Mouse (Mus musculus): Measurements from ENCODE around the gene Grem1. TPM values are rescaled to one million over a fixed set of nuclear protein-coding genes. Genes with fewer than 3 reads are reported as not detected.

The Grem1 gene
- 0.04 and 0.38 TPM in 2 replicates for polyA plus RNA-seq (2012; rRNA removed)

DNA sequence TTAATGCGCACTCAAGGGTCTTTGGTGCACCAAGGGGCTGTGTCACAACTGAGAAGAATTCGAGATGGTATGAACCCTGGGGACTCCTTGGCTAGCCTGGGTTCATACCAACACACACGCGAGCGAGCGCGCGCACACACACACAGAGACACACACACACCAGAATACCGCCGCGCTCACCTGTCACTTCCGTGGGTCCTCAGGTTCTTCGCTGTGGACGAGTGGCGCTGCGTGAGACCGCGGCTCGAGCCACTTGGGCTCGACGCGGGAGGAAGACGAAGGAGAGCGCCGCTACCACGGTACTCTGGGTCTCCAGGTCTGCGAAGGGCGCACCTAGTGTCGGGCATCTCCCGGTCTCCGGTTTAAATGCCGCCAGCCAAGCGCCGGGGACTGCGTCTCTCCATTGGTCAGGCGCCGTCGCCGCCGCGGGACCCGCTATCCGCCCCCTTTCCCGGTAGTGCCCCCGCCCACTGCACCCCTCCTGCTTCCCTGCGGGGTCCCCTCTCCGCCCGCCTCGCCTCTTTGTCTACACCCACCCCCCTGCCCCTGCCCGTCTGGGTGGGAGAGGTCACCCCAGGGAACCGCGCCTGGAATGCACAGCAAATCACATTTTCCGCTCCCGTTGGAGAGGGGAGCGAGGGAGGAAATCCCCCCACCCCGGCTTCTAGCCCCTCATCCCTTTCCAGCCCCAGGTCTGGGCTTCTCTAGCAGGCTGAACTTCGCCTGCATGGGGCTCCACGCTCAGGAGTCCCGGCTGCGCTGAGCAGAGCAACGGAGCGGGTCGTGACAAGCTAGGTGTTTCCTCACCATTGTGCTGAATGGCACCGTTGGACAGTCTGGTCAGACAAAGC is at the start of gene Grem1:
Gene Grem1 (minus strand): TSS at position 336 of the 851 bp plus-strand sequence.
- TF ChIP-seq CTCF (conservative IDR thresholded peaks at IDR 0.05; ENCODE audit: insufficient read depth, insufficient read length, low read depth, low read length) = no peak
- no peak for TF ChIP-seq POLR2A (IDR thresholded peaks at IDR 0.05; ENCODE audit: low read depth, low read length)
- no peak for DNase-seq
- Histone ChIP-seq H3K27ac (ENCODE audit: insufficient read depth, low read depth, low read length) (no peak within 1 kb of the TSS), H3K4me3 (ENCODE audit: insufficient read depth, low read depth, low read length) (no peak within 1 kb of the TSS), H3K4me1 (ENCODE audit: control insufficient read depth, insufficient read depth, low read length) (no peaks in the 10 kb centered on the region), H3K36me3 (ENCODE audit: control insufficient read depth, insufficient read depth, low read length) (no peaks in the 10 kb centered on the region), H3K27me3 (replicated peaks; ENCODE audit: control insufficient read depth, insufficient read depth, low read length) (no peaks in the 10 kb centered on the region; the same call in 1 of the 2 replicates)
- under 1% methylated on average over 64 of the region's 64 CpGs for WGBS

DNA sequence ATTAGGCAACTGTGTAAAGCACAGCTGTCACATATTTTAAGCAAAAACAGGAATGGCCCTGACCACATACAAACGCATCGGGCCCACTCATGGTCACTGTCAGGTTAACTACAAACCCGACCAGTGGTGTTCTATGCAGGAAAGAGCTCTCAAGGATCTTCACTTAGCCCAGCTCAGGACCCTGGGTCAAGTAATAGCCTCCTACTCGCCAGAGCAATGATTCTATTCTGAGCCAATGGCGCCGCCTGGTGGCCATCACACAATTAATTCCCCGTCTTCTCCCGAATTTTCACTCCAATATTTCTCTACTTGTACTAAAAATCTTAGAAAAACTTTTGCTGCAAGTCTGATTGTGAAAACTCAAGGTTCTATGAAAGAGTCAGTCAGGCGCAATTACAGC is 49.2 kb upstream of the Grem1 start:
- H3K36me3 ChIP-seq (ENCODE audit: control insufficient read depth, insufficient read depth, low read length) = no peaks in the 10 kb centered on the region
- no peak overlapping the region for H3K27ac ChIP-seq (ENCODE audit: insufficient read depth, low read depth, low read length)
- no peak overlapping the region for H3K4me3 ChIP-seq (ENCODE audit: insufficient read depth, low read depth, low read length)
- TF ChIP-seq POLR2A (IDR thresholded peaks at IDR 0.05; ENCODE audit: low read depth, low read length) (no peak), CTCF (conservative IDR thresholded peaks at IDR 0.05; ENCODE audit: insufficient read depth, insufficient read length, low read depth, low read length) (peak; percentile 68)
- WGBS = 29% methylated on average over 9 of the region's 9 CpGs
- no peaks in the 10 kb centered on the region for H3K4me1 ChIP-seq (ENCODE audit: control insufficient read depth, insufficient read depth, low read length)
- H3K27me3 ChIP-seq (replicated peaks; ENCODE audit: control insufficient read depth, insufficient read depth, low read length) = no peaks in the 10 kb centered on the region
- peak; percentile 58 for DNase-seq

DNA sequence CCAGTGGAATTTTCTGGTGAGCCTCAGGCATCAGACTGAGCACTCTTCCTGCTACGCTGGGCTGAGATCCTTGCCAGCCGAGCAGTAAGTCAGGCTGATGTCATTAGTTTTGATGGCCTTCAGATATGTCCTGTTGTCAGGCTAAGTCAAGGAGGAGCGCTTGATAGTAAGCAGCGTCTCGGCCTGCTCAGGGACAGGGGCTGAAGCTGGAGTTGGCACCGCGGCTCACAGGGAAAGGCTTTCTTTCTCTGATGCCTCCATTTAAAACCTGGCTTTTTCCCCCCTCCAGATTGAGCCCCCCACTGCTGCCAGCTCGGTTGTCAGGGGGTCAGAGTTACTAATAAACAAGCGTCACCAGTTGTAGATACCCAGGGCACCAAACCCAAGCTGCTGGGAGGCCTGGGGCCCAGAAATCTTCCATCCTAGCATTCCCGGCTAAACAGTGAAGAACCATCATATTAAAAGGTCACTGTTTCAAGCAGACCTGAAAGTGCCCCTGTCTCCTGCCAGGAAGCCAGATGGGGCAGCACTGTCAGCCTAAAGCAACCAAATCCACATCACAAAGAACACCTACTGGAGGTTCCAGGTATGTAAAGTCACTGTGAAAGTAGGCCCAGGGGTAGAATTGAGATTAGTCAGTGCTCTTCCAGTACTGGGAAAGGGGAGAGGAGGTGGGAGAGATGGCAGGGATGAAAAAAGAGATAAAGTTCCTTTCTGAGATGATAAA is 48.6 kb upstream of the Grem1 start:
- TF ChIP-seq CTCF (conservative IDR thresholded peaks at IDR 0.05; ENCODE audit: insufficient read depth, insufficient read length, low read depth, low read length) = no peak
- H3K27ac ChIP-seq (ENCODE audit: insufficient read depth, low read depth, low read length) = no peak overlapping the region
- H3K4me3 ChIP-seq (ENCODE audit: insufficient read depth, low read depth, low read length) = no peak overlapping the region
- no peaks in the 10 kb centered on the region for H3K27me3 ChIP-seq (replicated peaks; ENCODE audit: control insufficient read depth, insufficient read depth, low read length)
- no peaks in the 10 kb centered on the region for H3K36me3 ChIP-seq (ENCODE audit: control insufficient read depth, insufficient read depth, low read length)
- DNase-seq = no peak
- no peaks in the 10 kb centered on the region for H3K4me1 ChIP-seq (ENCODE audit: control insufficient read depth, insufficient read depth, low read length)
- 79% methylated on average over 10 of the region's 10 CpGs for WGBS

DNA sequence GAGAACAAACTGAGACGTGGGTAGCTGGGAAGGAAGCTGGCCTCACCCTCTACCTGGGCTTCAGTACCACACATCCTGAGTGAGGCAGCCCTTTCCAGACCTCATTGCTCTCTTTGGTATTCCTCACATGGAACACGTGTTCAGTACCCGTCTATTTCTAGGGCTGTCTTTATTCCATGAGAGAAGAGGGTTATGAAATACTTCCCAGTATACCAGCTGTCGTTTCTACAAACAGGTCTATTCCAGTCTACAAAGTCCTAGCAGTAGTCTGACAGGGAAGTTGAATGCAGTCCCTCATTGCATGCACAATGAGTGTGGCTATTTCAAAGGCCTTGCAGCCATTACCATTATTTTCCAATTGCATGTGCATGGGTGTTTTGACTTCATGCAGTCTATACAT is 47.3 kb upstream of the Grem1 start:
- no peaks in the 10 kb centered on the region; the same call in 1 of the 2 replicates for H3K27me3 ChIP-seq (replicated peaks; ENCODE audit: control insufficient read depth, insufficient read depth, low read length)
- WGBS = 77% methylated on average over 4 of the region's 4 CpGs
- DNase-seq = no peak
- no peak overlapping the region for H3K27ac ChIP-seq (ENCODE audit: insufficient read depth, low read depth, low read length)
- TF ChIP-seq CTCF (conservative IDR thresholded peaks at IDR 0.05; ENCODE audit: insufficient read depth, insufficient read length, low read depth, low read length) = no peak
- no peak for TF ChIP-seq POLR2A (IDR thresholded peaks at IDR 0.05; ENCODE audit: low read depth, low read length)
- H3K4me3 ChIP-seq (ENCODE audit: insufficient read depth, low read depth, low read length) = no peak overlapping the region
- no peaks in the 10 kb centered on the region for H3K36me3 ChIP-seq (ENCODE audit: control insufficient read depth, insufficient read depth, low read length)
- no peaks in the 10 kb centered on the region for H3K4me1 ChIP-seq (ENCODE audit: control insufficient read depth, insufficient read depth, low read length)

- Histone ChIP-seq H3K36me3 (ENCODE audit: control insufficient read depth, insufficient read depth, low read length) (no peaks in the 10 kb centered on the region), H3K27ac (ENCODE audit: insufficient read depth, low read depth, low read length) (no peak overlapping the region), H3K4me3 (ENCODE audit: insufficient read depth, low read depth, low read length) (no peak overlapping the region), H3K4me1 (ENCODE audit: control insufficient read depth, insufficient read depth, low read length) (no peaks in the 10 kb centered on the region), H3K27me3 (replicated peaks; ENCODE audit: control insufficient read depth, insufficient read depth, low read length) (no peaks in the 10 kb centered on the region; the same call in 1 of the 2 replicates)
- TF ChIP-seq POLR2A (IDR thresholded peaks at IDR 0.05; ENCODE audit: low read depth, low read length) = no peak
- TF ChIP-seq CTCF (conservative IDR thresholded peaks at IDR 0.05; ENCODE audit: insufficient read depth, insufficient read length, low read depth, low read length) = no peak
- 21% methylated on average over 1 of the region's 1 CpGs for WGBS
- DNase-seq = no peak
Observed at GRCm38 (mm10) chr2:113803753-113804152, 45.3 kb upstream of the Grem1 start.

GRCm38 (mm10) chr2:113800846-113801245 is 42.4 kb upstream of the Grem1 start:
- Histone ChIP-seq H3K4me1 (ENCODE audit: control insufficient read depth, insufficient read depth, low read length) (no peaks in the 10 kb centered on the region), H3K36me3 (ENCODE audit: control insufficient read depth, insufficient read depth, low read length) (no peaks in the 10 kb centered on the region), H3K27me3 (replicated peaks; ENCODE audit: control insufficient read depth, insufficient read depth, low read length) (no peaks in the 10 kb centered on the region; the same call in 1 of the 2 replicates), H3K4me3 (ENCODE audit: insufficient read depth, low read depth, low read length) (no peak overlapping the region), H3K27ac (ENCODE audit: insufficient read depth, low read depth, low read length) (no peak overlapping the region)
- 73% methylated on average over 5 of the region's 5 CpGs for WGBS
- DNase-seq = no peak
- TF ChIP-seq POLR2A (IDR thresholded peaks at IDR 0.05; ENCODE audit: low read depth, low read length) (no peak), CTCF (conservative IDR thresholded peaks at IDR 0.05; ENCODE audit: insufficient read depth, insufficient read length, low read depth, low read length) (no peak)

- Histone ChIP-seq H3K27ac (ENCODE audit: insufficient read depth, low read depth, low read length) (no peak overlapping the region), H3K27me3 (replicated peaks; ENCODE audit: control insufficient read depth, insufficient read depth, low read length) (no peaks in the 10 kb centered on the region; the same call in 1 of the 2 replicates), H3K4me1 (ENCODE audit: control insufficient read depth, insufficient read depth, low read length) (no peaks in the 10 kb centered on the region), H3K36me3 (ENCODE audit: control insufficient read depth, insufficient read depth, low read length) (no peaks in the 10 kb centered on the region), H3K4me3 (ENCODE audit: insufficient read depth, low read depth, low read length) (no peak overlapping the region)
- TF ChIP-seq POLR2A (IDR thresholded peaks at IDR 0.05; ENCODE audit: low read depth, low read length) (no peak), CTCF (conservative IDR thresholded peaks at IDR 0.05; ENCODE audit: insufficient read depth, insufficient read length, low read depth, low read length) (no peak)
- WGBS = 71% methylated on average over 13 of the region's 13 CpGs
- no peak for DNase-seq
Observed at GRCm38 (mm10) chr2:113798605-113799004, 40.2 kb upstream of the Grem1 start.

Measured in kidney, adult 2 months (tissue).